Mouse (Mus musculus): ENCODE data around the gene Cfap61.

GRCm38 (mm10) chr2:145952726-145953125 is 18.1 kb downstream of the Cfap61 start:
- no peak for TF ChIP-seq CTCF (IDR thresholded peaks at IDR 0.05; ENCODE audit: low read depth)
- no peak for TF ChIP-seq EP300 (IDR thresholded peaks at IDR 0.05; ENCODE audit: low read depth)
